Mouse (Mus musculus): Measurements from ENCODE around the gene Psmc1.
A peak's percentile ranks its signal among the peaks of the same experiment; 100 is the strongest.

Gene Psmc1

GRCm38 (mm10) chr12:100109986-100110696 is at the start of gene Psmc1:
TSS of gene Psmc1 (plus strand) at chr12:100110154.
- DNase-seq (ENCODE audit: low spot score in 2 of 2) = peak; percentile 68 to 83

- no peak for DNase-seq (ENCODE audit: low spot score in 2 of 2)
These were observed 48.9 kb upstream of the Psmc1 start for GRCm38 (mm10) chr12:100061071-100061470.

GRCm38 (mm10) chr12:100061826-100062225 is 48.1 kb upstream of the Psmc1 start:
- no peak for DNase-seq (ENCODE audit: low spot score in 2 of 2)

- no peak for DNase-seq (ENCODE audit: low spot score in 2 of 2)
These were observed 47.4 kb upstream of the Psmc1 start for GRCm38 (mm10) chr12:100062584-100062983.

GRCm38 (mm10) chr12:100065109-100065508 is 44.8 kb upstream of the Psmc1 start:
- DNase-seq (ENCODE audit: low spot score in 2 of 2) = no peak

GRCm38 (mm10) chr12:100067477-100067876 is 42.5 kb upstream of the Psmc1 start:
- no peak for DNase-seq (ENCODE audit: low spot score in 2 of 2)

- no peak for DNase-seq (ENCODE audit: low spot score in 2 of 2)
These were observed 36.7 kb upstream of the Psmc1 start for GRCm38 (mm10) chr12:100073201-100073672.

- DNase-seq (ENCODE audit: low spot score in 2 of 2) = no peak
These were observed 34.2 kb upstream of the Psmc1 start for GRCm38 (mm10) chr12:100075715-100076114.

- DNase-seq (ENCODE audit: low spot score in 2 of 2) = no peak
These were observed 30.2 kb upstream of the Psmc1 start for GRCm38 (mm10) chr12:100079636-100080286.

- no peak for DNase-seq (ENCODE audit: low spot score in 2 of 2)
These were observed 21.9 kb upstream of the Psmc1 start for GRCm38 (mm10) chr12:100088026-100088425.

GRCm38 (mm10) chr12:100089265-100089664 is 20.7 kb upstream of the Psmc1 start:
- no peak for DNase-seq (ENCODE audit: low spot score in 2 of 2)

GRCm38 (mm10) chr12:100090750-100091149 is 19.2 kb upstream of the Psmc1 start:
- no peak for DNase-seq (ENCODE audit: low spot score in 2 of 2)

GRCm38 (mm10) chr12:100093046-100093445 is 16.9 kb upstream of the Psmc1 start:
- DNase-seq (ENCODE audit: low spot score in 2 of 2) = no peak

GRCm38 (mm10) chr12:100099971-100100706 is 9.8 kb upstream of the Psmc1 start:
- DNase-seq (ENCODE audit: low spot score in 2 of 2) = no peak

- no peak for DNase-seq (ENCODE audit: low spot score in 2 of 2)
These were observed 9.3 kb upstream of the Psmc1 start for GRCm38 (mm10) chr12:100100707-100101030.

- no peak for DNase-seq (ENCODE audit: low spot score in 2 of 2)
These were observed 8.3 kb upstream of the Psmc1 start for GRCm38 (mm10) chr12:100101651-100102050.

- no peak for DNase-seq (ENCODE audit: low spot score in 2 of 2)
These were observed 5.4 kb upstream of the Psmc1 start for GRCm38 (mm10) chr12:100104530-100104929.

GRCm38 (mm10) chr12:100106275-100106895 is 3.6 kb upstream of the Psmc1 start:
- peak; percentile 84 to 86 for DNase-seq (ENCODE audit: low spot score in 2 of 2)

- no peak for DNase-seq (ENCODE audit: low spot score in 2 of 2)
These were observed 2.5 kb upstream of the Psmc1 start for GRCm38 (mm10) chr12:100107436-100107835.

GRCm38 (mm10) chr12:100115982-100116381 is 6.0 kb downstream of the Psmc1 start:
- DNase-seq (ENCODE audit: low spot score in 2 of 2) = no peak

GRCm38 (mm10) chr12:100122921-100123381 is 13.0 kb downstream of the Psmc1 start:
- no peak for DNase-seq (ENCODE audit: low spot score in 2 of 2)

- peak; percentile 80 to 87 for DNase-seq (ENCODE audit: low spot score in 2 of 2)
These were observed 13.5 kb downstream of the Psmc1 start for GRCm38 (mm10) chr12:100123476-100123875.
